Mouse (Mus musculus) G1E (cell line): ENCODE measurements around the gene Amfr. TPM values are rescaled to one million over a fixed set of nuclear protein-coding genes. Genes with fewer than 3 reads are reported as not detected.

Experiments
- ATAC-seq: 2 replicates; pipeline ENCODE4 v1.8.0; 2016; ENCODE audit warnings: mild to moderate bottlenecking; ENCODE audit not compliant: insufficient number of reproducible peaks, poor library complexity, low FRiP score, severe bottlenecking; ENCODE audit errors: extremely low read depth
- DNase-seq: peaks from one replicate; pipeline ENCODE4 v3.0.0; 2012; ENCODE audit warnings: low spot score
- H3K27me3 ChIP-seq: 2 replicates; pipeline ENCODE4 v1.6.1; 2012; ENCODE audit warnings: mild to moderate bottlenecking, low read length, inconsistent platforms; ENCODE audit not compliant: insufficient read depth
- H3K36me3 ChIP-seq: replicated peaks from 2 replicates; pipeline ENCODE3; 2012; ENCODE audit warnings: mild to moderate bottlenecking, inconsistent platforms
- H3K4me1 ChIP-seq: 2 replicates; pipeline ENCODE4 v1.6.1; 2012; ENCODE audit warnings: low read depth, low read length, inconsistent platforms, mixed read lengths; ENCODE audit not compliant: insufficient read depth
- H3K4me3 ChIP-seq: 2 replicates; pipeline ENCODE4 v1.5.1; 2012; ENCODE audit warnings: low read depth, mild to moderate bottlenecking, inconsistent platforms, low read length, moderate library complexity, mixed read lengths
- H3K9me3 ChIP-seq: replicated peaks from 2 replicates; pipeline ENCODE4 v1.6.1; 2012; ENCODE audit warnings: inconsistent platforms
- CTCF ChIP-seq: IDR thresholded peaks from 2 replicates; pipeline ENCODE4 v1.5.1; 2012; ENCODE audit warnings: low read depth, low read length, inconsistent platforms, mixed read lengths
- GATA1 ChIP-seq: IDR thresholded peaks from 2 replicates; pipeline ENCODE4 v1.6.1; 2012; ENCODE audit warnings: borderline replicate concordance, low read length, inconsistent platforms, mixed read lengths
- GATA2 ChIP-seq: IDR thresholded peaks from 2 replicates; pipeline ENCODE4 v1.6.1; 2012; ENCODE audit warnings: low read depth, low read length, inconsistent platforms, borderline replicate concordance
- POLR2AphosphoS5 ChIP-seq: IDR thresholded peaks from 2 replicates; pipeline ENCODE4 v1.6.1; 2012; ENCODE audit warnings: low read depth, low read length, inconsistent platforms; ENCODE audit not compliant: insufficient replicate concordance
- TAL1 ChIP-seq: conservative IDR thresholded peaks from 2 replicates; pipeline ENCODE4 v1.6.1; 2012; ENCODE audit warnings: low read depth, low read length, inconsistent platforms, mixed read lengths
- polyA plus RNA-seq: library from polyadenylated mRNA; stranded (reverse); fragments of >175 nt; gene quantifications from 2 replicates; pipeline ENCODE4 v1.2.3, GENCODE M21; 2012
- total RNA-seq, 2 experiments: library from RNA; stranded (forward) in 1 of 2; stranded (reverse) in 1 of 2; fragments of 200-1000 nt in 1 of 2; fragments of >200 nt in 1 of 2; fragmentation: Nextera tagmentation in 1 of 2; gene quantifications; 2 replicates each; pipeline ENCODE4 v1.2.3; 2014 to 2017

Amfr gene
- total and polyA plus RNA-seq, 3 experiments, result 26.1 to 108 (median 35.7) TPM

GRCm38 (mm10) chr8:93960909-93961308, 51.7 kb downstream of the Amfr start:
- Histone ChIP-seq H3K27me3 (peaks cover 51% of the 10 kb centered on the region), H3K4me3 (no peak overlapping the region), H3K36me3 (no peaks in the 10 kb centered on the region), H3K4me1 (no peaks in the 10 kb centered on the region), H3K9me3 (no peaks in the 10 kb centered on the region)
- TF ChIP-seq CTCF (no peak), GATA1 (no peak), GATA2 (no peak), TAL1 (no peak), POLR2AphosphoS5 (no peak)
- ATAC-seq (no peak), DNase-seq (no peak)

- Histone ChIP-seq H3K4me1 (no peaks in the 10 kb centered on the region), H3K36me3 (no peaks in the 10 kb centered on the region), H3K9me3 (no peaks in the 10 kb centered on the region), H3K4me3 (no peak overlapping the region), H3K27me3 (peaks cover 41% of the 10 kb centered on the region)
- DNase-seq, result no peak
- ATAC-seq, result no peak
- no peak for TF ChIP-seq TAL1
These were observed 54.2 kb downstream of the Amfr start for GRCm38 (mm10) chr8:93958402-93958801.

GRCm38 (mm10) chr8:93952511-93952910, 60.1 kb downstream of the Amfr start:
- Histone ChIP-seq H3K27me3 (peaks cover 21% of the 10 kb centered on the region), H3K4me1 (no peaks in the 10 kb centered on the region), H3K36me3 (no peaks in the 10 kb centered on the region), H3K4me3 (no peak overlapping the region), H3K9me3 (no peaks in the 10 kb centered on the region)
- DNase-seq, result no peak
- ATAC-seq, result no peak
- TF ChIP-seq CTCF (no peak), GATA1 (no peak), TAL1 (no peak), GATA2 (no peak), POLR2AphosphoS5 (no peak)

GRCm38 (mm10) chr8:93950133-93950532, 62.5 kb downstream of the Amfr start:
- no peak for DNase-seq
- H3K4me3 ChIP-seq, result no peak overlapping the region
- H3K9me3 ChIP-seq, result no peaks in the 10 kb centered on the region
- H3K27me3 ChIP-seq, result peaks cover 10% of the 10 kb centered on the region
- no peak for ATAC-seq
- TF ChIP-seq POLR2AphosphoS5 (no peak), GATA2 (no peak), TAL1 (no peak), CTCF (no peak), GATA1 (no peak)
- H3K4me1 ChIP-seq, result no peaks in the 10 kb centered on the region
- H3K36me3 ChIP-seq, result no peaks in the 10 kb centered on the region

GRCm38 (mm10) chr8:93946397-93946796, 66.2 kb downstream of the Amfr start:
- H3K4me3 ChIP-seq, result no peak overlapping the region
- no peaks in the 10 kb centered on the region for H3K4me1 ChIP-seq
- TF ChIP-seq GATA2, result no peak
- no peak for TF ChIP-seq GATA1
- no peak for TF ChIP-seq POLR2AphosphoS5
- TF ChIP-seq CTCF, result no peak
- TF ChIP-seq TAL1, result no peak
- peaks cover 6% of the 10 kb centered on the region for H3K27me3 ChIP-seq
- no peaks in the 10 kb centered on the region for H3K36me3 ChIP-seq
- H3K9me3 ChIP-seq, result no peaks in the 10 kb centered on the region
- ATAC-seq (no peak), DNase-seq (no peak)

- H3K9me3 ChIP-seq, result no peaks in the 10 kb centered on the region
- no peak for DNase-seq
- TF ChIP-seq TAL1 (no peak), POLR2AphosphoS5 (no peak), GATA1 (no peak), GATA2 (no peak), CTCF (no peak)
- no peak for ATAC-seq
- peaks cover 4% of the 10 kb centered on the region for H3K27me3 ChIP-seq
- no peaks in the 10 kb centered on the region for H3K36me3 ChIP-seq
- no peaks in the 10 kb centered on the region for H3K4me1 ChIP-seq
- H3K4me3 ChIP-seq, result no peak overlapping the region
These were observed 66.9 kb downstream of the Amfr start for GRCm38 (mm10) chr8:93945781-93946180.

GRCm38 (mm10) chr8:93941636-93942054, 71.0 kb downstream of the Amfr start:
- H3K4me1 ChIP-seq, result no peaks in the 10 kb centered on the region
- ATAC-seq, result no peak

More at GRCm38 (mm10) chr8:93941636-93942054, 71.0 kb downstream of the Amfr start:
- Histone ChIP-seq H3K9me3 (no peaks in the 10 kb centered on the region), H3K4me3 (no peak overlapping the region), H3K27me3 (peaks cover 4% of the 10 kb centered on the region), H3K36me3 (no peaks in the 10 kb centered on the region)
- TF ChIP-seq GATA2 (no peak), GATA1 (no peak), CTCF (no peak), POLR2AphosphoS5 (no peak), TAL1 (no peak)
- no peak for DNase-seq
